Mouse (Mus musculus): ENCODE results near the gene Bad.

The Bad gene

DNA sequence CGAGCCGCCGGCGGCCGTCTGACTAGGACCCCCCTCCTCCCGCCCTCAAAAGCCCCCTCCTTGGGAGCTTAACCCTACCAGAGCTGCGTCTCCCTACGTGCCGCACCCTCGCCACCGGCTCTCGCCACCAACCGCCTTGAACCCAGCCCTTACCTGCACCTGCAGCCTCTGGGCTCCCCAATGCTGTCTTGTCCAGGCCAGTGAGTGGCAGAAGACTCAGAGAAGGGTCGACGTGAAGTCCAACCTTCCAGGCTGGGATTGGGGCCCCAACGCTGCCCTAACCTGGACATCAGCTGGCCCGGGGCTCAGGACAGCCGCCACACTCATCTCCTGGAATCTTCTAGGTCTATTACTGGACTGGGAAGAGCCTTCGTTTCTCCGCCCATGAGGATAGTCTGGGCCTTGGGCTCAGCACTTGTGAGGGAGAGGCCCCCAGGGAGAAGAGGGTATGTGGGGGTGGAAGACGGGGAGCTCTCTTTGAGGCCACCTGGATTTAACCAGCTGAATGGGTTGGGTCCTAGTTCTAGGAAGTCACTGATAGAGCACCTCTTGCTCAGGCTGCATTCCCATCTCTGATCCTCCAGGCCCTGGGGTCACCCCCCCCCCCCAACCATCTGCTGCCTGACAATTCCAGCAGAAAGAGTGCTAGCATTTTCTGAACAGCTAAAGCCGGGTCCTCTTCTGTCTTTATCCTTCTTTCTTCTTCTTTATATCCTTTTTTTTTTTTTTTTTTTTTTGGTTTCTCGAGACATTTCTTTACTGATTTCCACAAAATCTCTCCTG lies 7.3 kb upstream of the Bad start, which contains the start of gene Kcnk4:
Gene Kcnk4, minus strand, starts transcription at position 321 of the 783 bp plus-strand sequence.
- DNase-seq (ENCODE audit: extremely low spot score), result no peak

DNA sequence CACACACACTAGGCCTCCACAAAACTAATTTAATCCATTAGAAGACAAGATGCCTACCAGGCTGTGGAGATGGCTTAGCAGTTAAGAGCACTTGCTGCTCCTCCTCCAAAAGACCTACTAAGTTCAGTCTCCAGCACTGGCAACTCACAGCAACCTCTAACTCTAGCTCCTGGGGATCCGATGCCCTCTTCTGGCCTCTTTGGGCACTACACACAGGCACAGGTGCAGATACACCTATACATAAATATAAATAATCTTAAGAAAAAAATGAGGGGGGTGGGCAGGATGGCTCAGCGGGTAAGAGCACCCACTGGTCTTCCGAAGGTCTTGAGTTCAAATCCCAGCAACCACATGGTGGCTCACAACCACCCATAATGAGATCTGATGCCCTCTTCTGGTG lies 5.4 kb upstream of the Bad start:
- no peak for DNase-seq (ENCODE audit: extremely low spot score)

DNA sequence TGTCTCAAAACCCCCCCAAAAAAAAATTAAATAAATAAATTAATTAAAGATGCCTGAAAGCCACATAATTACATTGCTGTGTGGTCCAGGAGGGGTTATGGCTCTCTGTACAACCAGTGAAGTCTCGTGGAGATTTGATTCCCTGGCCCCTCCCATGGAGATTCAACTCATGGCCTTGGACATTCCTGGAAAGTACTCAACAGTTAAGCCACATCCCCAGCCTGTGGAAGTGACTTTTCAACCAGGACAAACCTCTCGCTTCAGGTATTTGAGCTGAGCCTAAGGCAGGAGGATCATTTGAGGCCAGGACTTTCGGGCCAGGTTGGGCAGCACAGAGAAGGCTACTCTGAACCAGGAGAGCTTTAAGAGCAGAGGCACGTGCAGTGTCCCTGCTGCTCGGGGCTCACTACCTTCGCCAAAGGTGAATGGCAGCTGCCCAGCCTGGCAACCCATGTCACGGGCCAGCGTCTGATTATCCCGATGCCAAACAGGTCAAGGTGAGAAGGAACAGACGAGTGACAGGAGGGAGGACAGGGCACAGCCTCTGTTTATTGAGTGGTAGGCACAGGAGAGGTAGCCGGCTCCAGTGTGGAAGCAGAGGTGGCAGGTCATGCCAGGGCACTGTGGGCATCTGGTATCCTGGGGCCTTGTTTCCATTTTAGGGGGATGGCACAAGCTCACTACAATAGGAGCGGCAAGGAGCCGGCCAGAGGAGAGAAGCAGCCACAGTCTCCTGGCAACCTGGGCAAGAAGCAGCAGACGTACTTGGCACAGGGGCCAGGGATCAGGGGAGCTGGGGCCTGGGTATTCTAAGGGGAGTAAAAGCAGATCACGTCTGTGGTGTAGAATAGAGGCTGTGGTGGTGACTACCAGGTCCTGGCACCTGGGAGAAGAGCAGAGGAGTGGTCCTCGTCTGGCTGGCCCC lies 3.9 kb upstream of the Bad start:
- DNase-seq (ENCODE audit: extremely low spot score), result no peak

DNA sequence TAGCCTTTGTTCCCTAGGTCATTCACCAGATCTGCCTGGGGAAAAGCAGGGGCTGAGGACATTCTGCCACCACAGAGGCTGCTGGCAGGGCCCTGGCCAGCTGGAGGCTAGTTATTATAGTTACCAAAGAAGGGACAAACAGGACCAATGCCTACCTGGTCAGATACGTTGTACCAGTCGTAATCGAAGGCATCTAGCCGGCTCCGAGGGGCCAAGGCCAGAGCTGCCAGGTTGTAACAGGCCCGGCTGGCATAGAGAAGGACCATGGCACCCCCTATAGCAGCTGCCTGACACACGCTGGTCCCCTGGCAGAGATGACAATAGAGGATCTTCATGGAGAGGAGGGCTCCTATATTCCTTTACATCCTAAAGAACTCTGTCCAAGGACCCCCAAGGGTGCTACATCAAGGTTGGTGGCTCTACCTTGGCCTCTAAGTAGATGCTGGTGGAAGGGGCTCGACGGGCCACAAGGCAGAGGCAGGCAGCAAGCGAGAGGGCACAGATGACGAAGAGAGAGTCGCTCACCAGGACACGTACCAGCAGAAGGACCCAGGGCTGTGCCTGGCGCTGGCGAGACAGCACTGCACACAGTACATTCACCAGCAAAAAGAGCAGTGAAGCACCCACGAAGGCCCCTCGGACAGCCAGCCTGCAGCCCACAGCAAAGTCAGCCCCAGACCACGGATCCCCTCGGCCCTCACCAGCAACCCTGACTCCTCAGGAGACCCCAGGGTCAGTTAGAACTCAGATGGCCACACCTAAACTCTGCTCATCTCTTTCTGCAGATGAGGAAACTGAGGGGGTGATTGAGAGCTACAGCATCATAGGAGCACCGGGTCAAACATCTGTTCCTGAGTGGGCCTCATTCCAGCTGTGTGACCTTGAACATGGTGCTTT lies 2.3 kb upstream of the Bad start:
- no peak for DNase-seq (ENCODE audit: extremely low spot score)

DNA sequence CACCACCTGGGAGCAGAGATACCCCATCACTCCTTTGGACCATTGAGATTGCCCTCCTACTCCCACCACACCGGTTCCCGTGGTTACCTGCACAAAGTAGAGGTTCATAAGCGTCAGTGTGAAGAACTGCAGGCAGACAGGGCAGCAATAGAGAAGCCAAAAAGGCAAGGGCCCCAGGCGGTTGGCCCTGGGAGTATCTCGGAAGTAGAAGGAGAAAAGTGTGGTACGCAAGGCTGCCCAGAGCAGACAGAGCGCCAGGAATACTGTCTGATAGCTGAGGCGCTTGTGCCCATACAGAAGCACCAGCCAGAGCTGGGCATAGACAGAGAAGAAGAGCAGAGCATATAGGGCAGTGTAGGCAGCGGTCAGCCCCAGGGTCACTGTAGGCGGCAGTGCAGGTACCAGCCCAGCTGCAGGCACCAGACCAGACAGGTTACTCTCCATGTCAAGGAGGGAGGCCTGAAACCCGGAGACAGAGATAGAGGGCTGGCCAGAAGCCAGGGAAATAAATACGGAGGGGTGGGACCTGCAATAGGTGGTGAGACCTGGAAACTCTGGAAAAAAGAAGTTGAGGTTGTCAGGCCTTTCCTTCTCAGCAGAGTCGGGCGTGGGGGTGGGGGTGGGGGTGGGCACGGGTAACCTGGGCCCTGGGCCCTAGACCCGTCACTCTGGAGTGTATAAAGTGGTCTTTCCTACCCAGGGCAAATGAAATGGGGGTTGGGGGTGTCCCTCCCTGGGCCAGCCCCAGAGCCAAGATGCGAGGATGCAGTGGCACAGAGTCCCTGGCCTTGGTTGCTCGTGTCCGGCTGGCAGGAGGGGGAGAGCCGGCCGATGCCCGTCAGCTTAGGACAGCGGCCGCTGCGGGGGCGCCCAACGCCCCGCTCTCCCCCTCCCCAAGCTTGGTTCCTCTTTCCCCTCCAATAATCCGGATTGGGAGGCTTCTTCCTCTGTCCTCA lies 987 bp upstream of the Bad start:
- DNase-seq (ENCODE audit: extremely low spot score), result no peak

DNA sequence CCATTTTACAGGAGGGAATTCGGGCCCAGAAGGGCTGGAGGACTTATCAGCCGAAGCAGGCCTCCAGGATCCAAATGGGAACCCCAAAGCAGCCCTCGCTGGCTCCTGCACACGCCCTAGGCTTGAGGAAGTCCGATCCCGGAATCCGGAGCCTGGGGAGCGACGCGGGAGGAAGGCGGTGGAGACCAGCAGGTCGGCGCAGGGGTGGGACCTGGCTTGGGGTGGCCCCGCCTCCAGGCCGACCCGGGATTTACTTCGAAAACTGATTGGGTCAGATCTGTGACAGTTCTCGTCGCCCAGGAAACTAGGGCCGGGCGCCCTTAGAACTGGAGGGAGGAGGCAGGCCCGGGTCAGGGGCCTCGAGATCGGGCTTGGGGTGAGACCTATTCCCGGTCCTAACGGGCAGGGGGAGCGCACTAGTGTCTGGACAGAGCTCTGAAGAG lies 609 bp downstream of the Bad start, which contains the start of gene Gpr137:
Gene Gpr137, minus strand, starts transcription at position 232 of the 443 bp plus-strand sequence.
- DNase-seq (ENCODE audit: extremely low spot score), result peak; percentile 91

DNA sequence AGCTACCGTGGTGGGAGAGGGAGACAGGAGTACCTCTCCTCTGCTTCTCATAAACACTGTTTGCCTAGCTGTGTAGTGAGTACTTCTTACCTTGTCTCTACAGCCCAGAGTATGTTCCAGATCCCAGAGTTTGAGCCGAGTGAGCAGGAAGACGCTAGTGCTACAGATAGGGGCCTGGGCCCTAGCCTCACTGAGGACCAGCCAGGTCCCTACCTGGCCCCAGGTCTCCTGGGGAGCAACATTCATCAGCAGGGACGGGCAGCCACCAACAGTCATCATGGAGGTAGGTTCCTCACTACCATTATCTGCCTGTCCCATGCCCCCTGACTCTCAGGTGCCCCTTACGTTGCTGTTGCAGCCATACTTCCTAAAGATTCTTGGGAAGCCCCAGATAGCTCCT lies 1.1 kb downstream of the Bad start:
- no peak for DNase-seq (ENCODE audit: extremely low spot score)

DNA sequence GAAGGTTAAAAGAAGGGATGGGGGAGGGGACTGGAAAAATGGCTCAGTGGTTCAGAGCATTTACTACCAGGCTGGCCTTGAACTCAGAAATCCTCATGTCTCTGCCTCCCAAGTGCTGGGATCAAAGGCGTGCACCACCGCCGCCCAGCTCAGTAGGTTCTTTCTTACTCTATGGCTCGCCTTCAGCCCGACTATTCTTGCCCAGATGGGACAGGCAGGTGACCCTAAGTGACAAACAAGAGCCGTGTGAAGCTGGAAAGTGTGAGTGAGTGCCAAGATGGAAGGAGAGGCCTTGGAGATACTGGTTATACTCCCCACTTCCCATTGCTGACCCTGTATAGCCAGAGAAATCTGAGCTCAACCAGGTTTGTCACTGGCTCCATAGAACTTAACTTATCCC lies 2.0 kb downstream of the Bad start:
- DNase-seq (ENCODE audit: extremely low spot score), result no peak

DNA sequence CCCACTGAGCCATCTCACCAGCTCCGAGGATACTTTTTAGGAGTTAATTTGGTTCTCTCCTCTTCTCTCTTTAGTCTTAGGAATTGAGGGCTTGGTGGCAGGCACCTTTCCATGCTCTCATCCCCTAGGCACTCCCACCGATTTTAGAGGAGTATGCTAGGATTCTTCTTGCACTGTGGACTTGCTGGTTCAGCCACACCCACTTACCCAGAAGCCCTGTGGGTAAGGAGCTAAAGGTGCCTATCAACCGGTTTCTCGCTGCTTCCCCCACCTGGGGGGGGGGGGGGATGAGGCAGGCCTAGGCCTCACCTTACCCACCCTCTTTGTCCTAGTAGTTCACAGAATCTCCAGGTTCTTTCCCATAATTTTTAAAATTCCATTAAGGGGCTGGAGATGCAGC lies 6.1 kb downstream of the Bad start:
- no peak for DNase-seq (ENCODE audit: extremely low spot score)

DNA sequence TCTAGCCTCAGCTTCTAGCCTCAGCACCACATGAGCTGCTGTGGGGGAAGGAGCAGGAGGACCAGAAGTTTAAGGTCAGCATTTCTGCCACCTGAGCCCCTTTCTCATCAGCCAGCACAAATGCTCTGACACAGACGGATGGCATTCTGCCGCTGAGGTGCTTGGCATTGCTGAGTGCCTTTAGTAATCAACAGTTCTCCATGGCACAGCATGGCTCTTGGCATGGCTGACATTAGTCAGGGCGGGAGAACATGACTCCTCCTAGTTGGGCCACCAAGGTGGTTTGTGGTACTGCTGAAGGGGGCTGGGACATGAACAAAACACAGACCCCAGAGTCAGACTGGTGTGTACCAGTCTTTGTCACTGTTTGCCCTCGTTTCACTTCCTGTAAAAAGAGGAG lies 6.5 kb downstream of the Bad start:
- DNase-seq (ENCODE audit: extremely low spot score), result no peak

DNA sequence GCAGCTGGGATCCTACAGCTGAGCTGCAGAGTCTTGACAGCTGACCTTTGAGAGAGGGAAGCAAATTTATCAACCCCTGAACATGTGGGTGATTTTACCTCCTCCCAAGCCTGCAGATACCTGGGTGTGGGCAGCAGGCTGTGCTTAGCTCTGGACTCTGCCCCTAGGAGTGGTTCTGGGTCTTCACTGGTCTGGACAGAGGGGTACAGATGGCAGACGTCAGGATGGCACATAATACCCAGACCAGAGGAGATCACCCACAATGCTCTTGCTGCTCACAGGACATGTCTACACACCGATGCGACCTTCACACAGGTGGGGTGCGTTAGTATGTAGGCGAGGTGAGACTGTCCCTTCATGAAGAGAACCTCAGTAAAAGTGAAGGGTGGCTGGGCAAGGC lies 7.9 kb downstream of the Bad start:
- DNase-seq (ENCODE audit: extremely low spot score), result no peak

DNA sequence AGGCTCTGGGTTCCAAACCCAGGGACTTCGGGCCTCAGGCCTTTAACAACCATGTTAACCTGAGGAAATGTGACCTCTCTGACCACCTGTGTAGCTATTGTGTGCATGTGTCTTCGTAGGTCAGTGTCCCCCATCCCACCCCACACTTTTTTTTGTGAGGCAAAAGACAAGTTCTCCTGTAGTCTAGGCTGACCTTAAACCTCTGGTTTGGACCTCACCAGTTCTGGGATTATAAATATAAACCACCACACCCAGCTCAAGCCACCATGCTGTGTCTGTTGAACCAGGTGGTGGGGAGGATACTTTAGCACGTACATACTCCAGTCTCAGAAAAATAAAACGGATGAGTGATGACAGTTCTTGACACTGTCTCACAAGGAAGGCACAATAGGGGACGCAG lies 8.3 kb downstream of the Bad start:
- no peak for DNase-seq (ENCODE audit: extremely low spot score)

DNA sequence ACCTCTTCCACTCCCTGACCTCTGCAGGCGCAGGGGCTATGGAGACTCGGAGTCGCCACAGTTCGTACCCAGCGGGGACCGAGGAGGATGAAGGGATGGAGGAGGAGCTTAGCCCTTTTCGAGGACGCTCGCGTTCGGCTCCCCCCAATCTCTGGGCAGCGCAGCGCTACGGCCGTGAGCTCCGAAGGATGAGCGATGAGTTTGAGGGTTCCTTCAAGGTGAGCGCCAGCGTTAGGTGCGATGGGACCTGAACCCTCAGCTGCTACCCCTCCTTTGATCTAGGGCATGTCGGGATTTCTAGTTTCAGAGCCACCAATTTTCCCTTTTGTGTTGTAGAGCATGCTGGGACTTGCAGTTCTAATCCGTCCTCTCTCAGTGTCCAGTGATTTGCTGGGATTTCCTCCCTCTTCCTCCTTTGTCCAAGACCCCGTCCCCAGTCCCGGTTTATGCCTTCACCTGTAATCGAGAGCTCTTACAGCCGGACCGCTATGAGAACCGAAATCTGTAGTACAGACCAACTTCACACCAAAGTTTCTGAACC lies 9.0 kb downstream of the Bad start:
- peak; percentile 83 for DNase-seq (ENCODE audit: extremely low spot score)

DNA sequence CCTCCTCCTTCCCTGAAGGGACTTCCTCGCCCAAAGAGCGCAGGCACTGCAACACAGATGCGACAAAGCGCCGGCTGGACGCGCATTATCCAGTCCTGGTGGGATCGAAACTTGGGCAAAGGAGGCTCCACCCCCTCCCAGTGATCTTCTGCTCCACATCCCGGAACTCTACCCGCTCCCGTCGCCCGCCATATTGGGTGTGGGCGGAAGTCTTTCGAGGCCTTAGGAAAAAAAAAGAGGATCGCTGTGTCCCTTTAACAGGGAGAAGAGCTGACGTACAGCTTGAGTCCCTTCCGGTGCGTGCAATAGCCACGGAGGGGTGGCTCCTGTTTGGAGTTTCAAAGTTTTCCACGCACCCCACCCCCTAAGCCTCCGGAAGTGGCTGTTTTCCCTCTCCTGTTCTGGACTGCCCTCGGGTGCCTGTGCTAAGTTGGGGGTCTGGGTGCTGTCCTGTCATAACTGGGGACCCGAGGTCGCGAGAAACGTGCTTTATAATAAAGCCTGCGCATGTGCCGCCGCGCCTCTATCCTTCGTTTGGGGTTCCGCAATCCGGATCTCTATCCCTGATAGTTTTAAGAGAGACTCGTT lies 9.8 kb downstream of the Bad start:
- peak; percentile 91 for DNase-seq (ENCODE audit: extremely low spot score)

DNA sequence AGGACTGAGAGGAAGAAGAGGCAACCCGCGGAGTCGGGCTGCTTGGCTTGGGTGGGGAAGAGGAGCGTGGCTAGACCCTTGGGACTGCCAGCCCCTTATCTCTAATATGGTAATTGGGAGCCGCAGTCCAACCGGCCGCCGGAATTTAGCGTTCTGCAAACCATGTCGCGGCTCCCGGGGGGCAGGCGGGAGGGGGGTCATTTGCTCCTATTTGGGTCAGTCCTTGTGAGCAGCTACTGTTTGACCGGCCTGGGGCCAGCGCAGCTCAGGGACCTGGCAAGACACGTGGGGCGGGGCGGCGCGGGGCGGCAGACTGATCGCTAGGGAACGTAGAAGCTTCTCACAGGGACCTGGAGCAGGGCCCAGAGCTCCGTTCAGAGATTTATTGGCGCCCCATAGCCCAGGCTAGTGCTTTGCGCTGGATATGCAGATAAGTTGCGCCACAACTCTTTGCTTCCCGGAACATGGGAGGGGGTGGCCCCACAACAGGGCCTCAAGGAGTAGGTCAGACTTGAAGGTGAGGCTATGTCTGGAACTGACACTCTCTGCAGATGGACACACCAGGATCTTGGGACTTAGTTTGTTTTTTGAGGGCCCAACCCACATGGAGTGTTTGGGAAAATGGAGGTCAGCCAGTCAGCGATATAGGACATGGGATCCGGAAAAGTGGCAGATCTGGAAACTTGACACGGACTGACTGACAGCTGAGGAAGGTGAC lies 10.5 kb downstream of the Bad start:
- peak; percentile 69 for DNase-seq (ENCODE audit: extremely low spot score)

DNA sequence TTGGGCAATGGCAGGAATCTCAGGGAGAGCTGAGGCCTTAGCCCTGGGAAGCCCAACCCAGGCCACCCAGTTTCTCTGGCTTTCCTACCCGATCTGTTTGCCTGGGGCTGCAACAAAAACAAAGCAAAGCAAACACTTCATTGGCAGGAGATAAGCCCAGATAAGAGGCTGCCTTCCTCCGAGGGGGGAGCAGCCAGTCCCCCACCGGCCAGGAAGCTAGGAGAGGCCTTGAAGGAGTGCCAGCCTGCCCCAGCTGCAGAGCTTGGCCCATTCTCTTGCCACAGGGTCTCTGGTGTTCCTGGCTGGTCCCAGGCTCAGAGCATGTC lies 11.0 kb downstream of the Bad start:
- DNase-seq (ENCODE audit: extremely low spot score), result no peak

DNA sequence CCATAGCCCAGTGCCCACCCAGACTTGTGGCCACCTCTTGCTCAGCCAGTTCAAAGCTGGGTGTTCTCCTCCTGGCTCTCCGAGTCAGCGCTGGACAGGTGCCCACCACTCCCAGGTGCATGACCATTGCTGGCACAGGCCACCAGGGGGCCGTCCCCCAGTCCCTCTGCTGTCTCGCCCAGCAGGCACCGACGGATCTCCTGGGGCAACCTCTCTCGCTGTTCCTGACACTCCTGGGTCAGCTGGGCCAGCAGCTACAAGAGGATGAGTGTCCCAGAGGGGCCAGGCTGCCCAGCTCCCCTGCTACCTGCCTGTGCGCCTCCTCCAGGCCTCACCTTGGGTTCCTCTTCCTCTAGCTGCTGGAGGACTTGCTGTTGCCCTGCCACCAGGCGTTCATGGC lies 12.4 kb downstream of the Bad start:
- no peak for DNase-seq (ENCODE audit: extremely low spot score)

DNA sequence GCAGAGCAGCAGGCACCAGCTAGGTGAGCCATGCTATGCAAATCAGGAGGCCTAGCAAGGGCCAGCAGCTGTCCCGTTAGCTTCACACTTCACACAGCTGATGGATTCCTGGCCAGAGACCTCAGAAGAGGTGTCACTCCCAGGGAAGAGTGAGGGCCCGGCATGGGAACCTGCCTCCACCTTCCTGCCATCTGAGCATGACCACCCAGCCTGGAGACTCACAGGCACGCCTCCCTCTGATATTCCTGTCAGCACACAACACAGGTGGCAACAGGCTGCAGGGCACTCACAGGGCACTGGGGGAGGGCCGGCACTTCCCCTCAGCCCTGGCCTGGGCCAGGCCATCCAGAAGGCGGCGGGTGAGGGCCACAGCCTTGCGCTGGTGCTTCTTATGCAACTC lies 13.8 kb downstream of the Bad start:
- no peak for DNase-seq (ENCODE audit: extremely low spot score)

DNA sequence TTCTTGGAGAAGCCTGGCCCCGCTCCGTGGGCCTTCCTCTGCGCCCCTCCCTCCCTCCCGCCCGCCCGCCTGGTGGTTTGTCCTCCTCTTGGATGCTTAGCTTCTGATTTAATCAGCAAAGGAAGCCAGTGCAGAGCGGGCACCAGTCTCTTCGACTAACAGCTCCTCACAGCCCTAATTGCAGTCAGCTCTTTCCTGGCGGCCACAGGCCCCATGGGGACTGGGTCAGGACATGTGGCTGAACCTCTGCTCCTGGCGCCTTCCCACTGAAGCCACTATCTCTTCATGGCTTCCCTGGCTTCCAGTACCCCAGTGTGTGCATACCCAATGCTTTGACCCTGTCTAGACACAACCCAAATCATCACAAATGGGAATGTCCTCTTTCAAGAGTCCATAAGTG lies 14.8 kb downstream of the Bad start:
- DNase-seq (ENCODE audit: extremely low spot score), result no peak

Measured in embryo, embryonic 9.5 days (tissue).